Mouse (Mus musculus) forelimb bud, embryonic 11.5 days (tissue): ENCODE data around the gene Flt3.

Source experiments
- DNase-seq: peaks from one replicate; pipeline ENCODE4 v3.0.0-alpha.2; 2012; ENCODE audit warnings: low read depth, low spot score

Flt3 gene

DNA sequence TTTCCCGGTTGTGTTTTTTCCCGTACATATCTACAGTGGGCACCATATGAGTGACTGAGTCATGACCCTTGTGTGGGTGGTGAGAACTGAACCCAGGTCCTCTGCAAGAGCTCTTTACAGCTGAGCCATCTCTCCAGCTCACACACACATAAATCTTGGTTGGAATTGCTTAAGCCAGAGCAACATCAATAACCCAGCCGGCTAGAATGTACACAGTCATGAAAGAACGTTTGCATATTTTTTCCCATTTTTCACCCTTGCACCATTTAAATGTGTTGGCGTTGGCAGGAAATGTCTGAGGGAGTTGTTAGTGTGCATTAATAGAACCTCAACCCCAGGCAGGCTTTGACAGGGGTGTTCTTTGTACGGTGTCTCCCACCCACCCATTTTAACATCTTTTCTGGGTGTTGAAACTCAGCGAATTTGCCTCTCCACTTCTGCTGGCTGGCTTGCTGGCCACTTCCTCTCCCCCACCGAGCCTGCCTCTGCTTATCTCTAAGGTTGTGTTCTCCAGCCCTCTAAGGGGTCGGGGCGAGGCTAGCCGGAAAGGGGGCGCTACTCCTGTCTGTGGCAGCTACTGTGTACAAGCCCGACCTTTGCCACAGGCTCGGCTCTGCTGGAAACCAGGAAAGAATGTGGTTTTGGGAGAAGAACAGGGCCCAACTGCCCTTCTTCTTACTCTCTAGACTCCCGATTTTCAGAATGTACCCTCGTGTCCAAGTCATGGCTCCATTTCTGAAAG lies 108.4 kb downstream of the Flt3 start:
- no peak for DNase-seq

DNA sequence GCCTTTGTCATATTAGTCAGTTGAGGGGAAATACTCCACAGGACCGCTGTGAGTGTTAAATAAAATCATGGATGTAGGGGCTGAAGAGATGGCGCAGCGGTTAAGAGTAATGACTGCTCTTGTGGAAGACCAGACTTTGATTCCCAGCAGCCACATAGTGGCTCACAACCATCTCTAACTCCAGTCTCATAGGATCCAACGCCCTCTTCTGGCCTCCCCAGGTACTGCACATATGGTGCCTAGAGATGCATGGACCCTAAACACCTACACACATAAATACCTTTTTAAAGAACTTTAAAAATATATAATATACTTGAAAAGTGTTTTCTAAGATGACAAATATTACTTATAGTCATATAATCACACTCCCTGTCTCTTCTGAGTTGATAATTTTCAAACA lies 115.9 kb downstream of the Flt3 start:
- no peak for DNase-seq
